Mouse (Mus musculus): ENCODE results near the gene Pdcd6ip. TPM values are rescaled to one million over a fixed set of nuclear protein-coding genes. Genes with fewer than 3 reads are reported as not detected.

Pdcd6ip gene
- polyA plus RNA-seq, 1 experiment from 2014 or later = 99.5 TPM

DNA sequence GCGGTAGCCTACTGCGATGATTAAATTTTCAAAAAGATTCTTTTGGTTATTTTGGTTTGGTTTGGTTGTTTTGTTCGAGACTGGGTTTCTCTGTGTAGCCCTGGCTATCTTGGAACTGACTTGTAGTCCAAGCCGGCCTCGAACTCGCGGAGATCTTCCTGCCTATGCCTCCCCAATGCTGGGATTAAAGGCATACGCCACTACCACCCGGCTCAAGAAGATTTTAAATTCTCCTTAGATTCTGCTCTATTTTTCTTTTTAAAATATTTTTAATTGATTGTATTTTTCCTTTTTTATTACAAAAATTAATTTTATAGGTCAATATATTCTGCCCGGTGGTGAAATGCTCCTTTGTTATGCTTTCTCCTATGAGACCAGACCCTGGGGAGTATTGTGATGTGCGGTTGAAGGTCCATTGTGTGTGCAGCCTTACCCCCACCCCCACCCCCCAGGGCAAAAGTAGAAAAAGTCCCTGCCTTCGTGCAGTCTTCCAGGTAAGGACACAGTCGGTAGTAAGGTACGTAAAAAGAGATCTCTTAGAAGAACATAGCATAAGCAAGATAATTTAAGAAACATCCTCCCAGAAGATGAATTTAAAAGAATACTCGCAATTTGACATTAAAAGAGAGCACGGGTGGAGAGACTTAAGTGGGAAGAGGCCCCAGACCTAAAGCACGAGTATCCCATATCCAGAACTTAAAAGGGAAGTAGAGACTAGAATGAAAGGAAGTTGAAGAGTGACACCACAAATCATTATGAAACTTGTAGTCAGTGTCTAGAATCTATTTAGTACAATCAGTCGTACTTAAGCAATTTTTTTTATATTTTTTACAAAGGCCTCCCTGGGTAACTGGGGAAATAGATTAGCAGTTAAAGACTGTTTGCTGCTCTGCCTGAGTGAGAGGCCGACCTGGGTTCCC is 562 bp upstream of the Pdcd6ip start:
- H3K9me3 ChIP-seq (replicated peaks; ENCODE audit: control insufficient read depth, low read length) = no peaks in the 10 kb centered on the region
- peak overlapping the region; percentile 97 for H3K9ac ChIP-seq (ENCODE audit: low read length)
- peak overlapping the region; percentile 94 for H3K27ac ChIP-seq (ENCODE audit: low read length)
- peaks cover 14% of the 10 kb centered on the region for H3K4me1 ChIP-seq (ENCODE audit: control insufficient read depth, insufficient read depth, low read length)
- H3K4me3 ChIP-seq (replicated peaks; ENCODE audit: low read length) = peak overlapping the region; percentile 94
- H3K27me3 ChIP-seq (ENCODE audit: control insufficient read depth, insufficient read depth, low read length) = no peaks in the 10 kb centered on the region
- peak overlapping the region; percentile 69 for H3K4me2 ChIP-seq (ENCODE audit: low read depth, low read length)
- WGBS = 53% methylated on average over 19 of the region's 19 CpGs
- H3K36me3 ChIP-seq (ENCODE audit: control insufficient read depth, insufficient read depth, low read length) = no peaks in the 10 kb centered on the region
- ATAC-seq (ENCODE audit: insufficient read depth, low FRiP score) = no peak

DNA sequence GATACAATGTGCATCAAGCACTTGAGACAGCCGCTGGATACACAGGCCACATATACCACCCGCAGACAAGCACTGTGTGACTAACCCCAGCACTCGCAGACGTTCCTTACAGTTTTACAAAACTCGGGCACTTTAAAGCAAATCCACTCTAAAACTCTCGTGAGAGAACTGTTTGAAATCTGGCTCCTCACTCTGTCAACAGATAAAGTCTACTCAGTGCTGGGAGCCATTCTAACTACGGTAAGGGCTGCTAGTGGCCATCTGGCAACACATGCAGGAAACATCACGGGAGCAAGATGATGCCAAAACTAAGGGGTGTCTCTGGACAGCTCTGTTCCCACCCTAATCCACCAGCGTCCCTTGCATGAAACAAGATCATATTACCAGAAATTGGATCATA is 1.2 kb downstream of the Pdcd6ip start:
- H3K27ac ChIP-seq (ENCODE audit: low read length) = no peak overlapping the region

DNA sequence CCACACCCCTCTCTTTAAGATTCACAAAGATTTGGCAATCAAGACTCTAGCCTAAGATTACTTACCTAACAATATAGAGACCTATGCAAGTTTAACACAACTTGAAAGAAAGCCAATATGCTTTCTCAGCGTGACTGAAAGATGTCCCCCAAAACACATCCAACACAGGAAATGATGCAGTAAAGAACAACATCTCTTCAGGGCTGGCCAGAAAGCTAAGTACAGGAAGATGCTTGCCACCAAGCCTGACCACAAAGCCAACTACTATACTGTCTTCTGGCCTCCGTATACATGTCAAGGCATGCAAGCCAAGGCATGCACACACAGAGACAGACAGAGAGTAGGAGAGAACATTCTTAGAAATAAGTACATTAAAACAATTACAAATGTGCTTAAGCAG is 2.0 kb downstream of the Pdcd6ip start:
- WGBS = 67% methylated on average over 2 of the region's 2 CpGs
- Histone ChIP-seq H3K27me3 (ENCODE audit: control insufficient read depth, insufficient read depth, low read length) (no peaks in the 10 kb centered on the region), H3K9me3 (replicated peaks; ENCODE audit: control insufficient read depth, low read length) (no peaks in the 10 kb centered on the region), H3K4me2 (ENCODE audit: low read depth, low read length) (peak overlapping the region; percentile 69), H3K9ac (ENCODE audit: low read length) (peak overlapping the region; percentile 97; the same call in 1 of the 2 replicates), H3K4me3 (replicated peaks; ENCODE audit: low read length) (peak overlapping the region; percentile 94), H3K4me1 (ENCODE audit: control insufficient read depth, insufficient read depth, low read length) (peaks cover 19% of the 10 kb centered on the region), H3K36me3 (ENCODE audit: control insufficient read depth, insufficient read depth, low read length) (no peaks in the 10 kb centered on the region), H3K27ac (ENCODE audit: low read length) (no peak overlapping the region)
- ATAC-seq (ENCODE audit: insufficient read depth, low FRiP score) = no peak

More for the DNA sequence above, 1.2 kb downstream of the Pdcd6ip start:
- Histone ChIP-seq H3K9me3 (replicated peaks; ENCODE audit: control insufficient read depth, low read length) (no peaks in the 10 kb centered on the region), H3K4me2 (ENCODE audit: low read depth, low read length) (peak overlapping the region; percentile 69), H3K36me3 (ENCODE audit: control insufficient read depth, insufficient read depth, low read length) (no peaks in the 10 kb centered on the region), H3K4me1 (ENCODE audit: control insufficient read depth, insufficient read depth, low read length) (peaks cover 19% of the 10 kb centered on the region), H3K27me3 (ENCODE audit: control insufficient read depth, insufficient read depth, low read length) (no peaks in the 10 kb centered on the region), H3K9ac (ENCODE audit: low read length) (peak overlapping the region; percentile 97), H3K4me3 (replicated peaks; ENCODE audit: low read length) (peak overlapping the region; percentile 94)
- WGBS = 34% methylated on average over 9 of the region's 9 CpGs
- no peak for ATAC-seq (ENCODE audit: insufficient read depth, low FRiP score)

DNA sequence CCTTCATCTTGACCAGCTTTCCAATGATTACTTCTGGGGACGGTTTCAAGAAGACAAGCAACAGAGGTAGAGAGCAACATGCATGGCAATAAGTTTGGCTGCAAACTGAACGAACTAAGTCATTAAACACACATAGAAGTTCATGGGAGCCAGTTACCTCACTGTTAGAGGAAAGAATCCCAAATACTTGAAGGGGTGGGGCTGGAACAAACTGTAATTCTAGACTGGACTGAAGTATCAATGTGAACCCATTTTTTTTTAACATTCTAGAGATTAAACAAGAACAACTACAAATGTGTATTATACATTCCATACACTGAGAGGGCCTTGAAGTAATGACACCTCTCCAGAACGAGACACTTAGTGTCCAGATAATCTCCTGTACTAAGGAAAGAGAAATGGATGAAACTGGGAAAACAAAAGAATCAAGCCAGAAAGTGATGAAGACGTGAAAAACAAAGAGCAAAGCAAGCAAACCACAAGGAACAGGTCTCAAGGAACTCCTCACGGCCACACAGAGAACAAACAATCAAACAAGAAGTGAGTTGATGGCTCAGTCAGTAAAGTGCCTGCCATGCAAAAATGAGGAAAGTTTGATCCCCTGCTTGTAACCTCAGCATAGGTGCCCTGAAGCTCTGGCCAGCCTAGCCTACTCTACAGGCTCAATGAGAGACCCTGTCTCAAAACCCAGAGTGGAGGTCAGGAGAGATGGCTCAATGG is 6.5 kb downstream of the Pdcd6ip start:
- H3K4me2 ChIP-seq (ENCODE audit: low read depth, low read length) = no peak overlapping the region

DNA sequence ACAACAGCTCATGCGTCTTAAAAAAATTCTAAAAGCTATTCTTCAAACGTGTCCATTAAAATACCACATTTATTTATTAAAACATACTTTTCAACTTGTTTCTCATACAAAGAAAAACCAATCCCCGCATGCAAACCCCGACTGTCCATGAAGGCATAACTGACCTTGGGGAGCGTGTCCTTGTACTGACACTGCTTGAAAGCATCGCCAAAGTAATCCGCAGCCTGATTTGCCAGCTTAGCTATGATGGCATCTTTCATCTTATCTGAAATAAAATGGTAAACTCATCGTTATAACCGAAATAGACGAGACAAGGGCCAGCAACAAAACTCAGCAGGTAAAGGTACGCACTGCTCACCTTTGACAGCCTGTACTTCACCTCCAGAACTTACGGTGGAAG is 20.6 kb downstream of the Pdcd6ip start:
- H3K36me3 ChIP-seq (ENCODE audit: control insufficient read depth, insufficient read depth, low read length) = peaks cover 23% of the 10 kb centered on the region
- no peak for ATAC-seq (ENCODE audit: insufficient read depth, low FRiP score)
- no peak overlapping the region for H3K9ac ChIP-seq (ENCODE audit: low read length)
- H3K4me3 ChIP-seq (replicated peaks; ENCODE audit: low read length) = no peak overlapping the region
- no peaks in the 10 kb centered on the region for H3K4me1 ChIP-seq (ENCODE audit: control insufficient read depth, insufficient read depth, low read length)
- no peaks in the 10 kb centered on the region for H3K9me3 ChIP-seq (replicated peaks; ENCODE audit: control insufficient read depth, low read length)
- no peak overlapping the region for H3K27ac ChIP-seq (ENCODE audit: low read length)
- 95% methylated on average over 12 of the region's 12 CpGs for WGBS
- H3K27me3 ChIP-seq (ENCODE audit: control insufficient read depth, insufficient read depth, low read length) = no peaks in the 10 kb centered on the region
- no peak overlapping the region for H3K4me2 ChIP-seq (ENCODE audit: low read depth, low read length)

More for the DNA sequence above, 6.5 kb downstream of the Pdcd6ip start:
- Histone ChIP-seq H3K4me3 (replicated peaks; ENCODE audit: low read length) (no peak overlapping the region), H3K27me3 (ENCODE audit: control insufficient read depth, insufficient read depth, low read length) (no peaks in the 10 kb centered on the region), H3K36me3 (ENCODE audit: control insufficient read depth, insufficient read depth, low read length) (0 out of 2 replicates have a peak, but pooled peaks cover 6% of the 10 kb centered on the region), H3K4me1 (ENCODE audit: control insufficient read depth, insufficient read depth, low read length) (peaks cover 15% of the 10 kb centered on the region), H3K27ac (ENCODE audit: low read length) (no peak overlapping the region), H3K9me3 (replicated peaks; ENCODE audit: control insufficient read depth, low read length) (no peaks in the 10 kb centered on the region), H3K9ac (ENCODE audit: low read length) (no peak overlapping the region)
- no peak for ATAC-seq (ENCODE audit: insufficient read depth, low FRiP score)
- WGBS = 75% methylated on average over 5 of the region's 5 CpGs

DNA sequence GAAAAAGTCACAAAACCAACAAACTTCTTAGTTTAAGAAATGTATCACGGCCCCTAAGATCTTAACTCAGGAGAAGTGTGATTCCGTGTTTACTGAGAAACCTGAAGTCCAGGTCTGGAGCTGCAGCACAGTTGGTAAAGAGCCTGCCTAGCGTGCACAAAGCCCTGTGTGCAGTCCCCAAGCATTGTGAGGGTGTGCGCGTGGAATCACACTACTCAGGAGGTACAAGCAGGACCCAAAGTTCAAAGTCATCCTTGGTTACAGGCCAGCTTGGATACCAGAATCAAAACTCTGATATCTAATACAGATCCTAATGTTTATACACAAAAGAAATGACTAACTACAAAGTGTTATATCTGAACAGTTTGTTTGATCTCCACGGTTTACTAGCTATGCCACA is 34.3 kb downstream of the Pdcd6ip start:
- ATAC-seq (ENCODE audit: insufficient read depth, low FRiP score) = peak; percentile 58; the same call in 1 of the 2 replicates
- Histone ChIP-seq H3K27ac (ENCODE audit: low read length) (no peak overlapping the region), H3K9me3 (replicated peaks; ENCODE audit: control insufficient read depth, low read length) (no peaks in the 10 kb centered on the region), H3K4me3 (replicated peaks; ENCODE audit: low read length) (no peak overlapping the region), H3K4me1 (ENCODE audit: control insufficient read depth, insufficient read depth, low read length) (no peaks in the 10 kb centered on the region), H3K4me2 (ENCODE audit: low read depth, low read length) (no peak overlapping the region), H3K27me3 (ENCODE audit: control insufficient read depth, insufficient read depth, low read length) (no peaks in the 10 kb centered on the region), H3K36me3 (ENCODE audit: control insufficient read depth, insufficient read depth, low read length) (peaks cover 28% of the 10 kb centered on the region), H3K9ac (ENCODE audit: low read length) (no peak overlapping the region)
- WGBS = 72% methylated on average over 6 of the region's 6 CpGs

DNA sequence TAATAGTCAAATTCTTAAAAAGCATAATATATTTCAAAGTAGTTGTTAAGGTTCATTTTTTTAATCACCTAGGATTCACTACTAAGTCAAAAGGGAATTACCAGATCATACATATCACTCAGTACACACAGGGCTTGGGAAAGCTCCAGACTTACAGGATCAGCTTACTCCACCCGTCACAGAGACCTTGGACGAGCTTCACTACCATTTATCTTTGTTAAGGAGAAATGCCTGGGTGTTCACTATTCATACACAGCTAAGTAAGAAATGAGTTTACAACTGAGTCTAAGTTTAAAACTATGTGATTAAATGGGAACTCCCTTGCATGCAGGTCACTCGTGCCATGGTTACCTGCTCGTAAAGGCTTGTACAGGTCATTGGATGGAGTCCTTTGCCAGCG is 35.7 kb downstream of the Pdcd6ip start:
- H3K27me3 ChIP-seq (ENCODE audit: control insufficient read depth, insufficient read depth, low read length) = no peaks in the 10 kb centered on the region
- H3K9me3 ChIP-seq (replicated peaks; ENCODE audit: control insufficient read depth, low read length) = no peaks in the 10 kb centered on the region
- H3K4me3 ChIP-seq (replicated peaks; ENCODE audit: low read length) = no peak overlapping the region
- peaks cover 36% of the 10 kb centered on the region for H3K36me3 ChIP-seq (ENCODE audit: control insufficient read depth, insufficient read depth, low read length)
- no peak overlapping the region for H3K4me2 ChIP-seq (ENCODE audit: low read depth, low read length)
- no peak overlapping the region for H3K9ac ChIP-seq (ENCODE audit: low read length)
- no peak overlapping the region for H3K27ac ChIP-seq (ENCODE audit: low read length)
- ATAC-seq (ENCODE audit: insufficient read depth, low FRiP score) = no peak
- WGBS = 85% methylated on average over 5 of the region's 5 CpGs
- no peaks in the 10 kb centered on the region for H3K4me1 ChIP-seq (ENCODE audit: control insufficient read depth, insufficient read depth, low read length)

DNA sequence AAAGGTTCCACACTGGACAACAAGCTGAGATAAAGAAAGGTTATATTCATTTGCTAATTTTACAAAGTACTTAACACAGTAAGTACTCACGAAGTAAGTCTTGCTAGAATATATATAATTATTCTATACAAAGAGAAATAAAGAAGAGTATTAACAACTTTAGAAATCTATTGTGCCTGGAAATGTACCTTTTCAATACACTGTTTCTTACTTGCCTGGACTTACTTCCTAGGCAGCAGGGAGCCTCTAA is 37.3 kb downstream of the Pdcd6ip start:
- Histone ChIP-seq H3K4me2 (ENCODE audit: low read depth, low read length) (no peak overlapping the region), H3K27ac (ENCODE audit: low read length) (no peak overlapping the region), H3K4me1 (ENCODE audit: control insufficient read depth, insufficient read depth, low read length) (no peaks in the 10 kb centered on the region), H3K27me3 (ENCODE audit: control insufficient read depth, insufficient read depth, low read length) (no peaks in the 10 kb centered on the region), H3K36me3 (ENCODE audit: control insufficient read depth, insufficient read depth, low read length) (peaks cover 42% of the 10 kb centered on the region), H3K9ac (ENCODE audit: low read length) (no peak overlapping the region), H3K9me3 (replicated peaks; ENCODE audit: control insufficient read depth, low read length) (no peaks in the 10 kb centered on the region), H3K4me3 (replicated peaks; ENCODE audit: low read length) (no peak overlapping the region)
- WGBS = 91% methylated on average over 1 of the region's 1 CpGs
- no peak for ATAC-seq (ENCODE audit: insufficient read depth, low FRiP score)
